Mouse (Mus musculus) lung, embryonic 16.5 days (tissue): Measurements from ENCODE around the gene Adgrb2. TPM values are rescaled to one million over a fixed set of nuclear protein-coding genes. Genes with fewer than 3 reads are reported as not detected.

ENCODE experiments used
- ATAC-seq: fragments of 200-750 bp; cut with Nextera tagmentation; 2 replicates; pipeline ENCODE4 v1.8.0; 2017; ENCODE audit warnings: low read depth, mild to moderate bottlenecking, moderate library complexity
- H3K27ac ChIP-seq: fragments of 300-500 bp; sonication (generic); 2 replicates; pipeline ENCODE4 v1.5.1; 2014; ENCODE audit warnings: mild to moderate bottlenecking, control low read depth, low read length
- H3K27me3 ChIP-seq: fragments of 300-500 bp; sonication (generic); 2 replicates; pipeline ENCODE4 v1.6.1; 2014; ENCODE audit warnings: low read depth, low read length, mixed read lengths; ENCODE audit not compliant: control insufficient read depth, insufficient read depth
- H3K36me3 ChIP-seq: fragments of 300-500 bp; sonication (generic); 2 replicates; pipeline ENCODE4 v1.6.1; 2014; ENCODE audit warnings: low read length; ENCODE audit not compliant: control insufficient read depth, insufficient read depth
- H3K4me1 ChIP-seq: fragments of 300-500 bp; sonication (generic); replicated peaks from 2 replicates; pipeline ENCODE4 v1.6.1; 2014; ENCODE audit warnings: low read length, mixed read lengths; ENCODE audit not compliant: control insufficient read depth, insufficient read depth
- H3K4me2 ChIP-seq: fragments of 300-500 bp; sonication (generic); 2 replicates; pipeline ENCODE4 v1.6.1; 2014; ENCODE audit warnings: low read depth, low read length, control low read depth
- H3K4me3 ChIP-seq: fragments of 300-500 bp; sonication (generic); 2 replicates; pipeline ENCODE4 v1.5.1; 2014; ENCODE audit warnings: mild to moderate bottlenecking, low read length, control low read depth
- H3K9ac ChIP-seq: fragments of 300-500 bp; sonication (generic); 2 replicates; pipeline ENCODE4 v1.6.1; 2014; ENCODE audit warnings: low read length, control low read depth
- H3K9me3 ChIP-seq: fragments of 300-500 bp; sonication (generic); 2 replicates; pipeline ENCODE4 v1.6.1; 2016; ENCODE audit warnings: low read length; ENCODE audit not compliant: control insufficient read depth
- WGBS: fragments of 180-500 bp; shearing (Covaris S2); extraction: QIAGEN DNeasy Blood & Tissue Kit; methylation state at CpG from one replicate; pipeline ENCODE4 v1.1.7; 2014; 5-methylcytosine and 5-hydroxymethylcytosine counted together
- polyA plus RNA-seq: library from polyadenylated mRNA; unstranded; fragments of >200 nt; fragmentation: Nextera tagmentation; extraction: Ambion mirVana; gene quantifications from 2 replicates; pipeline ENCODE4 v1.2.1, GENCODE M21; 2015

Adgrb2 gene
- polyA plus RNA-seq, 1 experiment from 2014 or later, result 0.40 TPM

DNA sequence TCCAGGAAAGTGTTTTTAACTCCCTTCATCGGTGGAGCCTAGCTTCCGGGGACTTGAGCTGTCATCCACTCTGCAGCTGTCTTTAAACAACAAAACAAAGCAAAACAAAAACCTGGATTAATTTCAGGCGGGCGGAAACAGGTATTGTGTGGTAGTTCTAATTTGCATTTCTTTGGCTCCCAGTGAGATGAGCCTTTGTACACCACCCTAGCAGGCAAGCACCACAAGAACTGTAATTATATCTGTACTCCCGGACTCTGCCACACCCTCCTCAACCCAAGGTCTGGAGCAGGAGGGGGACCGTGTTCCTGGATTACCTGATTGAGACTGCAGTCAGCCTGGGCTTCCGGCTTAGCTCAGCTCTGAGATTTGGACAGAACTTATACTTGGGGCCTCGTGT is 14.5 kb upstream of the Adgrb2 start:
- H3K4me2 ChIP-seq, result no peak overlapping the region
- H3K27ac ChIP-seq, result no peak overlapping the region
- WGBS, result 61% methylated on average over 8 of the region's 8 CpGs
- H3K36me3 ChIP-seq, result no peaks in the 10 kb centered on the region
- H3K27me3 ChIP-seq, result no peaks in the 10 kb centered on the region; the same call in 1 of the 2 replicates
- no peak for ATAC-seq
- no peaks in the 10 kb centered on the region for H3K9me3 ChIP-seq
- H3K4me1 ChIP-seq, result no peaks in the 10 kb centered on the region
- H3K4me3 ChIP-seq, result no peak overlapping the region
- H3K9ac ChIP-seq, result no peak overlapping the region

DNA sequence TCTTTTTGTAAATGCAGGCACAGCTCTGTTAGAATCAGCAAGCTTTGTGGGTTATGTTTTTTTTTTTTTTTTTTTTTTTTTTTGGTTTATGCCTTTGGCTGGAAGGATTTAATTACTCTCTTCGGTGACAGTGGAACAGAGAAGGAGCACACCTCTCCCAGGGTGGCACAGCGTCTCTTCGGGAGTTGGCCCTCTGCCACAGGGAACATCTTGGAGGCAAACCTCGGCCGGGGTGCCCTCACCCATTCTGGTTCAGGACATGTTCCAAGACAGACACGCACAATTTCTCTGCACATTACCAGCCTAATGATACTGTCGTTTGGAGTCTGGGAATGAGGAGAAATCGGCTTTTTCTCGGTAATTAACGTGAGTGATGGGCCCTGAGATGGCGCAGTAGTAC is 13.8 kb upstream of the Adgrb2 start:
- WGBS, result 77% methylated on average over 11 of the region's 11 CpGs
- ATAC-seq, result no peak
- H3K27ac ChIP-seq, result no peak overlapping the region
- no peaks in the 10 kb centered on the region for H3K9me3 ChIP-seq
- no peaks in the 10 kb centered on the region for H3K4me1 ChIP-seq
- H3K4me3 ChIP-seq, result no peak overlapping the region
- H3K4me2 ChIP-seq, result no peak overlapping the region
- H3K27me3 ChIP-seq, result no peaks in the 10 kb centered on the region; the same call in 1 of the 2 replicates
- H3K9ac ChIP-seq, result no peak overlapping the region
- H3K36me3 ChIP-seq, result no peaks in the 10 kb centered on the region

DNA sequence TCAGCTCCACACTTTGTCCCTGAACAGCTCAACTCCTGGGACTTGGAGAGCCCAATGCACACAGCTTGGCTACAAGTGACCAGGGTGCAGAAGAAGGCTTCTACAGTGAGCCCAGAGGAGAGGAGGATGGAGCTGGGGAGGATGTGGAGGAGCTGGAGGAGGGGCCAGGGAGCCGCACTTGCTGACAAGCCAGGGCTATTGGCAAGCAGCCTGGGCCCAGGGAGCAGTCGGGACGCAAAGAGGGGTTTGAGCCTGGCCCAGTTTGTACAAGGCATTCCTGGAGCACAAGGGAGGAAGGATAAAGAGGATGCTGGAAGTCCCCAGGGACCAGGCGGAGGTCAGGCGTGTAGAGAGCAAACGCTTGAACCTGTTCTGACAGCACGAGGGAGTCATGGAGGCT is 12.7 kb upstream of the Adgrb2 start:
- whole genome bisulfite sequencing, result 22% methylated on average over 7 of the region's 7 CpGs
- peak; percentile 49; the same call in 1 of the 2 replicates for ATAC-seq
- H3K27me3 ChIP-seq, result no peaks in the 10 kb centered on the region; the same call in 1 of the 2 replicates

DNA sequence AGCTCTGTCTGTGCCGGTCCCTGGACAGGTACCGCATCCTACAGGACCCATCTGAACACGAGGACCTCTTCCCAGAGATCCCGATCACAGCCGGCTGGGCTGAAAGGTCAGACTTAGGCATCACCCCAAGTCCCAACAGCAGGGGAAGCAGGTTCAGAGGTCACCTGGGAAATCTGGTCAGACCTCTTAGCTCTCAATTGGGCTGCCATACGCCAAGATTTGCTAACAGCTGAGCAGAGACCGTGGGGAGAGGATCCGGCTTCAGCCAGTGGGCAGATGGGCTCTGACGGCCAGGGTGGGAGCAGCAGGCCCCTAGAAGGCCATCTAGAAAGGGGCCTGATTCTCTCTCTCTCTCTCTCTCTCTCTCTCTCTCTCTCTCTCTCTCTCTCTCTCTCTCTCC is 10.4 kb upstream of the Adgrb2 start:
- 56% methylated on average over 9 of the region's 9 CpGs for WGBS
- Histone ChIP-seq H3K4me2 (no peak overlapping the region), H3K27ac (no peak overlapping the region), H3K9ac (no peak overlapping the region), H3K4me3 (no peak overlapping the region), H3K36me3 (no peaks in the 10 kb centered on the region), H3K27me3 (no peaks in the 10 kb centered on the region; the same call in 1 of the 2 replicates), H3K4me1 (no peaks in the 10 kb centered on the region), H3K9me3 (no peaks in the 10 kb centered on the region)
- ATAC-seq, result no peak

More for the DNA sequence above, 12.7 kb upstream of the Adgrb2 start:
- no peak overlapping the region for H3K4me3 ChIP-seq
- no peaks in the 10 kb centered on the region for H3K4me1 ChIP-seq
- no peak overlapping the region for H3K4me2 ChIP-seq
- no peak overlapping the region for H3K9ac ChIP-seq
- H3K27ac ChIP-seq, result no peak overlapping the region
- no peaks in the 10 kb centered on the region for H3K9me3 ChIP-seq
- no peaks in the 10 kb centered on the region for H3K36me3 ChIP-seq

DNA sequence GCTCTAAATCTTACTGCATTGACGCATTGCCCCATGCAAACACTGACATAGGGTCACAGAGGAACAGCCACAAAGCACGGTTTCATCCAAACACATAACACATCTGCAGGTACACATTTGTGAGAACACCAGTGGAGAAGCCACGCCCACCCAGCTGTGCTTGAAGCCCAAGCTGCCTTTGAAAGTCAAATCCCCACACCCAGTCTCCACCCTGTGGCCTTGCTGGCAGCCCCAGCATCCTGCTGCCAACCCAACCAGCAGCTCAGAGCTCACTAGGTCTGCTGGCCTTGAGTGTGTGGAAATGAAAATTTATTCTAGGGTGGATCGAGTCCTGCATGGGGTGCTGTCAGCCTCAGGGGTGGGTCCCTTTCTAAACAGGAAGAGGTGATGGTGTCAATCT is 7.4 kb upstream of the Adgrb2 start:
- Histone ChIP-seq H3K4me3 (no peak overlapping the region), H3K4me2 (no peak overlapping the region), H3K36me3 (no peaks in the 10 kb centered on the region), H3K9ac (no peak overlapping the region), H3K27ac (no peak overlapping the region), H3K9me3 (no peaks in the 10 kb centered on the region), H3K27me3 (peaks cover 7% of the 10 kb centered on the region; the same call in 1 of the 2 replicates), H3K4me1 (no peaks in the 10 kb centered on the region)
- 51% methylated on average over 4 of the region's 4 CpGs for WGBS
- no peak for ATAC-seq

DNA sequence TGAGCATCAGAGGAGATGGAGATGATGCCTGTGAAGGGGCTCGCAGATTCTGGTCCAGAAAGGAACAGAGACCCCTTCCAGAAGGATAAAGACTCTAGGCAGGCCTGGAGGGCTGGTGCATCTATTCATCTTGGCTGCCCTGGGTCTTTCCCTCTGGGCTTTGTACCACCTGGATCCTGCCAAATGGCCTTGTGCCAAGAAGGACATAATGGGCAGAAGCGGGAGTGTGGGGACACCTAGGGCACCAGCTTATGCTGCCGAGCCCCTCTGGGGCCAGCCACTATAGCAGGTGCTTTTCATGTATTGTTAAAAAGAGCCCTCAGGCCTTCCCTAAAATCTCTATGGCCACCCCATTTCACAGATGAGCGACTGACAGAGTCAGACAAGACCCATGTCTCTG is 6.4 kb upstream of the Adgrb2 start:
- Histone ChIP-seq H3K36me3 (no peaks in the 10 kb centered on the region), H3K27me3 (peaks cover 17% of the 10 kb centered on the region), H3K9me3 (no peaks in the 10 kb centered on the region), H3K4me2 (no peak overlapping the region), H3K4me3 (no peak overlapping the region), H3K27ac (no peak overlapping the region), H3K4me1 (no peaks in the 10 kb centered on the region), H3K9ac (no peak overlapping the region)
- 62% methylated on average over 4 of the region's 4 CpGs for WGBS
- ATAC-seq, result no peak

DNA sequence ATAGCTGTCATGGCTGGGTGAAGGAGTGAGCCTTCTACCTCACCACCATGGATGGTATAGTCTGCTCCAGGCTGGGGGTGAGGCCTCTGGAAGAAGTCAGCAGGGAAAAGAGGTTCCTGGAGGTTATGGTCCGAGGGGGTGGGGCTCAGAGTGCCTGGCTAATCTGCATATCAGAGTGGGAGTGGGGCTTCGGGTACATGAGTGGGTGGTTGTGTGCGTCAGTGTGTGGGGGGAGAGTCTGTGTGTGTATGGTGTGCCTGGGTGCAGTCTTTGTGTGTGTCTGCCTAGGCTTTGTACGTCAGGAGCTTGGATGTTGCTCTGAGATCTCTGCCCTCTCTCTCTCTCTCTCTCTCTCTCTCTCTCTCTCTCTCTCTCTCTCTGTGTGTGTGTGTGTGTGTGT is 5.7 kb upstream of the Adgrb2 start:
- WGBS, result 58% methylated on average over 4 of the region's 4 CpGs
- H3K4me1 ChIP-seq, result peaks cover 2% of the 10 kb centered on the region; the same call in 1 of the 2 replicates
- H3K4me2 ChIP-seq, result no peak overlapping the region
- H3K9ac ChIP-seq, result no peak overlapping the region
- H3K36me3 ChIP-seq, result no peaks in the 10 kb centered on the region
- ATAC-seq, result no peak
- H3K27ac ChIP-seq, result no peak overlapping the region
- peaks cover 22% of the 10 kb centered on the region for H3K27me3 ChIP-seq
- H3K9me3 ChIP-seq, result no peaks in the 10 kb centered on the region
- no peak overlapping the region for H3K4me3 ChIP-seq

DNA sequence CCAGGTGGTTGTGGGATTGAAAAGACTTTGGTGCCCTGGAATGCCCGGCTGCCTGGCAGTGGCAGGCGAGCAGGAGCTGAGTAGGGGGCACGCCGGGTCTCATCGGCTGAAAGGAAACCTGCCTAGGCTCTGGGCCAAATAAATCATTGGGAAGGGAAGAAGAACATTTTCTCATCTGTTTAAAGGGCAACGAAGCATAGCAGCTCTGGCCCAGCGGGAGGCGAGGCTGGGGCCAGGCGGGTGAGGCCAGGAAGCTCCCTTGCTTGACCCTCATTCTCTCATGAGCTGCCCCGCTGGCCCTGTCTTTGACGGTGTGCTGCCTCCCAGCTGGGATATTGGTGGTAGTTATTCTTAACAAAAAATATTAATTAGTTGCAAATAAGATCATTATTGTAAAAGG is 3.0 kb upstream of the Adgrb2 start:
- ATAC-seq, result no peak
- no peak overlapping the region for H3K27ac ChIP-seq

DNA sequence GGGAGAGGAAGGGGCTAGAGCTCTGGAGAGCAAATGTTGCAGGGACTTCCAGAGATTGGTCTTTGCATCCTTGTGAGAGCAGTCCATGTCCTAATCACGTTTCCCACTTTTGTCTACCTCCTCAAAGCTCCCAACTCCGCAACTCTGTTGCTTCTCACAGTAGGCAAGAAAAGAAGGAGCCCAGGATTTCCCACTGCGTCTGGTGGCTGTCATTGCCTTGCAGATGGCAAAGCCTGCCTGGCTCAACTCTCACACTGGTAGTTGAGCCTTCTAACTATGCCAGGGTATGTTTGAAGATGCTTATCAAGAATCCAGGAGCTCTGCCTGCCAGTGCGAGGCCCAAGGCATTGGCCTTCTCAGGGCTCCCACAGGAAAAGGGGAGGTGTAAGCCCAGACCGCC is 1.6 kb upstream of the Adgrb2 start:
- Histone ChIP-seq H3K9me3 (no peaks in the 10 kb centered on the region), H3K9ac (no peak overlapping the region), H3K4me3 (no peak overlapping the region), H3K36me3 (no peaks in the 10 kb centered on the region), H3K4me1 (peaks cover 28% of the 10 kb centered on the region), H3K4me2 (no peak overlapping the region), H3K27ac (no peak overlapping the region), H3K27me3 (peaks cover 50% of the 10 kb centered on the region)
- 30% methylated on average over 5 of the region's 5 CpGs for WGBS
- no peak for ATAC-seq

More for the DNA sequence above, 3.0 kb upstream of the Adgrb2 start:
- peaks cover 21% of the 10 kb centered on the region for H3K4me1 ChIP-seq
- H3K4me3 ChIP-seq, result no peak overlapping the region
- peaks cover 39% of the 10 kb centered on the region for H3K27me3 ChIP-seq
- H3K4me2 ChIP-seq, result no peak overlapping the region
- H3K9ac ChIP-seq, result no peak overlapping the region
- no peaks in the 10 kb centered on the region for H3K36me3 ChIP-seq
- WGBS, result 64% methylated on average over 11 of the region's 11 CpGs
- no peaks in the 10 kb centered on the region for H3K9me3 ChIP-seq
